Mouse (Mus musculus) olfactory bulb, adult 2 months (tissue): ENCODE measurements around the gene Glrp1. TPM values are rescaled to one million over a fixed set of nuclear protein-coding genes. Genes with fewer than 3 reads are reported as not detected.

ENCODE experiments used
- H3K27ac ChIP-seq: fragments of 200-500 bp; 2 replicates; pipeline ENCODE4 v1.5.1; 2012; ENCODE audit warnings: low read depth, low read length; ENCODE audit not compliant: insufficient read depth
- H3K4me1 ChIP-seq: fragments of 200-500 bp; 2 replicates; pipeline ENCODE4 v1.6.1; 2012; ENCODE audit warnings: low read length; ENCODE audit not compliant: control insufficient read depth, insufficient read depth
- H3K4me3 ChIP-seq: fragments of 200-500 bp; 2 replicates; pipeline ENCODE4 v1.5.1; 2012; ENCODE audit warnings: mild to moderate bottlenecking, low read depth, low read length, moderate library complexity; ENCODE audit not compliant: insufficient read depth
- CTCF ChIP-seq: fragments of 200-500 bp; IDR thresholded peaks from 2 replicates; pipeline ENCODE4 v1.5.1; 2012; ENCODE audit warnings: low read depth, mild to moderate bottlenecking, low read length, moderate library complexity; ENCODE audit not compliant: insufficient read depth
- POLR2A ChIP-seq: fragments of 200-500 bp; IDR thresholded peaks from 2 replicates; pipeline ENCODE4 v1.6.1; 2012; ENCODE audit warnings: mild to moderate bottlenecking, low read depth, low read length, moderate library complexity; ENCODE audit not compliant: insufficient read depth
- WGBS: fragments of 180-500 bp; shearing (Covaris S2); methylation state at CpG from one replicate; pipeline ENCODE4 v1.1.7; 2018; 5-methylcytosine and 5-hydroxymethylcytosine counted together
- polyA plus RNA-seq: library from polyadenylated mRNA; stranded (reverse); fragments of >200 nt; gene quantifications from 2 replicates; pipeline ENCODE4 v1.2.4, GENCODE M21; 2012; ENCODE audit warnings: low replicate concordance; ENCODE audit not compliant: missing spikeins, insufficient read depth, insufficient read length

Gene Glrp1
- polyA plus RNA-seq, 1 experiment = not detected

DNA sequence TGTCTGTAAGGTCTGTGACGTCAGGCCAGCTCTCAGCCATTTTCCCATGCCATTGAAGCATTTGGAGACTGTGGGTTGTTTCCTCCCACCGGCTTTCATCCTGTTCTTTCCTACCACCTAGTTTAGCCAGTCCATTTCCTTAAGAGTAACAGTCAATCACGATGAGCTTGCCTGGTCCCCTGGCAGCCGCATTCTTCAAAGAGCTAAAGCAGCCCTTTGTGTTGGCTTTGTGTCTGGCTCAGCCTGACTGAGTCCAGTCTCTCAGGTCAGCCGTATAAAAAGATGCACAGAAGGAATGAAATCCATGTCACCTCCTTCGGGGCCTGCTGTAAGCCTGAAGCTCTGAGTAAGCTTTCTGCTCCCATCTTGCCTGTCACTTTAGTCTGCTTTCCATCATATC, 37.6 kb downstream of the Glrp1 start:
- Histone ChIP-seq H3K4me3 (no peak overlapping the region), H3K4me1 (no peaks in the 10 kb centered on the region), H3K27ac (no peak overlapping the region)
- TF ChIP-seq CTCF (no peak), POLR2A (no peak)
- WGBS = 65% methylated on average over 6 of the region's 6 CpGs

DNA sequence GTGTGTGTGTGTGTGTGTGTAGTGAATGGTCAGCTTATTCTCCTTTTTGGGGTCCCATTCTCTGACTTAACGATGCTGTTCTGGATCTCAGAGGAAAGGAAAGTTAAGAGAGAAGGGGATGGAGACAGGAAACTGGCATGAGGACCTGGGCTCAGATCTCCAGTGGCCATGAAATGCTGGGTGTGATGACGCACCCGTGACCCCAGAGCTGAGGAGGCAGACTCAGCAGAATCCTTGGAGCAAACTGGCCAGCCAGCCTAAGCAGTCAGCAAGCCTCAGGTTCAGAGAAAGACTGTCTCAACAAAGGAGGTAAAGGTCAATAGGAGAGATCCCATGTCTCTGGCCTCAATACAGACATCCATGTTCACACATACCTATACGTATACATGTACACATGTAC, 40.1 kb downstream of the Glrp1 start:
- Histone ChIP-seq H3K27ac (no peak overlapping the region), H3K4me3 (no peak overlapping the region), H3K4me1 (no peaks in the 10 kb centered on the region)
- TF ChIP-seq CTCF (no peak), POLR2A (no peak)
- WGBS = 97% methylated on average over 4 of the region's 4 CpGs

DNA sequence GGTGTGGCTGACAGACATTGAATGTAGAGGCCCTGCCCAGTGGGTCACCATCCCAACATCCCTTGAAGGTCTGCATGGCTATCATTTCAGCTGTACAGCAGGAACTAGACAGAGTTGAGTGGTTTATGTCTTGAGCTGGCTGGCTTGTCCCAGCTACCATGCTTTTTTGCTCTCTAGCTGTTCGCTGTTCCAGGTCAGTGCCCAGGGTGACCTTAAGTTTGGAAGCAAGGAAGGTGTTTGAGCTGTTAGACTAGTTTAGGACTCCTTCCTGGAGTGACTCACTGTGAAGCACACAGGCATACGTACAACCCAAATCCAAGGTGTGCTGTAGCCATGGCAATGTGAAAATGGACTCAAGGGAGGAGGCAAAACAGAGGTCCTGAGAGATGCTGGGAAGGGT, 41.5 kb downstream of the Glrp1 start:
- no peak overlapping the region for H3K4me3 ChIP-seq
- H3K4me1 ChIP-seq = no peaks in the 10 kb centered on the region
- H3K27ac ChIP-seq = no peak overlapping the region
- 99% methylated on average over 2 of the region's 2 CpGs for WGBS
- TF ChIP-seq POLR2A = no peak
- TF ChIP-seq CTCF = no peak

DNA sequence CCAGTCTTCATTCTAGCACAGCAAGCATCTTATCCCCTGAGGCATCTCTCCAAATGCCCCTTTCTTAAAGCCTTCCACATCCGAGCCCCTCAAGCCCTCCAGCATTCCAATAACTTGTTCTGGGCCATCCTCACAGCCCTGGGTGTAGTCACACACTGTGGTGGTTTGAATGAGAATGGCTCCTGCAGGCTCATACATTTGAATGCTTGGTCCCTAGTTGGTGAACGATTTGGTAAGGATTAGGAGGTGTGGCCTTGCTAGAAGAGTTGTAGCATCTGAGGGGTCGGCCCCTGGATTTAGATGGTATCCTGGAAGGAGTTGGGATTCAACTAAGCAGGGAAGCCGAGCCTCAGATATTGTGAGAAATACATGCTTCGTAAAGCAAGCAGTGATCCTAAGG, 42.0 kb downstream of the Glrp1 start:
- no peak for TF ChIP-seq CTCF
- TF ChIP-seq POLR2A = no peak
- Histone ChIP-seq H3K27ac (no peak overlapping the region), H3K4me1 (no peaks in the 10 kb centered on the region), H3K4me3 (no peak overlapping the region)
- 89% methylated on average over 5 of the region's 5 CpGs for WGBS

DNA sequence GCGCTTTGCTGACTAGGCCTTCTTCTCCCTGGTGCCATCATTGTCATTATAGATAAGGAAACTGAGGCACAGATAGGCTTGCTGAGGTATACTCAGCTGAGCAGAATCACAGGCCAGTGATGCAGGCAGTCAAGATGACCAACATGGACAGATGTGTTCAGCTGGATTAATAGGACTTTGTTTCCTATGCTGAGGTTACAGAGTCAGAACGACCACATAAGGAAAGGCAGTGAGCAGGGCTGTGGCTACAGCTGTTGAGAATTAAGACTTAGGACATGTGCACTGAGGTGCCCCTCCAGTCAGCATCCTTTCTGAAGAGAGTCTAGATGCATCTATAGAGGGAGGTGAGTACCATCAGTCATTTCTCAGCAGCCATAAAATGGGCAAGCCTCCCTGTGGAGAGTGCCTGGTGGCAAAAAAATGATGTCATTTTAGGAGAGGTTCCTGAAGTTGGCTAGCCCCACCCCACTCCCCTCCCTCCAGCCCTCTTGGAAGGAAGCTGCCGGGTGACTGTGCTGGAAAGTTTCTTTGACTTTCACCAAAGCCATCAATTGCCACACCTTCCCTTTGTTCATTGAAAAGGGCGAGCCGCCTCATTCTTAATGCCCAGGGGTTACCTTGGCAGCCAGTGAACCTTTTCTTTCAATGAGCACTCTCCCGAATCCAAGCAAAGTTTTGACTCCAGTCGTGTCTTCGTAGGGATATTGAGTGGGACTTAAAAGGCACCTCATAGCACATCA, 43.4 kb downstream of the Glrp1 start:
- WGBS = 85% methylated on average over 8 of the region's 8 CpGs
- H3K4me3 ChIP-seq = no peak overlapping the region
- no peak for TF ChIP-seq CTCF
- TF ChIP-seq POLR2A = no peak
- H3K27ac ChIP-seq = no peak overlapping the region
- no peaks in the 10 kb centered on the region for H3K4me1 ChIP-seq

DNA sequence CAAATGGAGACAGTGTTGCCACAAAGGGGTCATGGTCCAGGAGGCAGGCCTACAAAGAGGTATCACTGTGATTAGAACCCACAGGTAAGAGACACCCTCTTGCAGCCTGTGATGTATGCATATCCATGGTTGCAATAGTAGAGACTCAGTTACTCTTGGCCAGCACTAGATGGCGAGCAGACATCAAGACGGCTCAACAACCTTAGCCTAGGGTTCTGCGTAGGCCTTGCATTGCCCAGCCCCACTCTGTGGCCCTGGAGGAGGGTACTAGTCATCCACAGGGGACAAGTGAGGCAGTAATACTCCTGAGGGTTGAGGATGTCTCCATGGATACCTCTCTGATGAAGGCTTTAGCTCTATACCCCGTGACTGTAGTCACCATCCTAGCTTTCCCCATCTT, 44.1 kb downstream of the Glrp1 start:
- Histone ChIP-seq H3K4me1 (no peaks in the 10 kb centered on the region), H3K4me3 (no peak overlapping the region), H3K27ac (no peak overlapping the region)
- TF ChIP-seq POLR2A = no peak
- TF ChIP-seq CTCF = no peak
- WGBS = 84% methylated on average over 4 of the region's 4 CpGs

DNA sequence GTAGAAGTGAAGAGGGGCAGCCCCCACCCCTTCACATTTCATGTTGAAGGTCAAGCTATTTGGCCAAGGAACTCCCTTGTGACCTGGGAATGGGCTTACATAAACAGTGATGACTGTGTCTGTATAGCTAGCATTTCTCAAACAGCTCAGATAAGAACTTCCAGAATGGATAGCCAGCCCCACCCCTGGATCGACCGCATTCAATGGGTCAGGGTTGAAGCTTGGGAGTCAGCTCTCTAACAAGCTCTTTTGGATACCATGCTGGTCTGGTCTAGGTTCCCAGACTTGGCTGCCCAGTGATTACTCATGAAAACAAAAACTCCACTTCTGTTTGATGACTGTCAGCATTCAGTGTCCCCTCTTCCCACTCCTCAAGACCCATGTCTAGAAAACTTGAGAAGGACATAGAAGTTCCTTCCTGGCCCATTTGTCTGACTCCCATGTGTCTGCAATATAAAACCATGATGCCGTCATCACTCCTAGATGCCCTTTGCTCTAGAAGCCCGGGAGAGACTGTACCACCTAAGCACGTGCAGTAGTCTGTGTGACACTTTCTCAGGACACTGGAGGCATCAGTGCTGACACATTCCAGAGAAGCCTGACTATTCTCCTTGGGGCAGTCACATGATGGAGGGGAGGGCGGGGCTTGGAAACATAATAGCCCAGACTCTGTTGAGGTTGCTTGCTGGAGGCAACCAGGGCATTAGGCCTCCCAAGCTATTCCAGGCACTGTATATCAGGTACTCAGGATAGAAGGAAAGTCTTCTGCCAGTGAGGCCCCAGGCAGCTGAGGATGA, 45.6 kb downstream of the Glrp1 start:
- no peak overlapping the region for H3K4me3 ChIP-seq
- H3K27ac ChIP-seq = no peak overlapping the region
- H3K4me1 ChIP-seq = no peaks in the 10 kb centered on the region
- TF ChIP-seq CTCF (no peak), POLR2A (no peak)
- WGBS = 93% methylated on average over 6 of the region's 6 CpGs

DNA sequence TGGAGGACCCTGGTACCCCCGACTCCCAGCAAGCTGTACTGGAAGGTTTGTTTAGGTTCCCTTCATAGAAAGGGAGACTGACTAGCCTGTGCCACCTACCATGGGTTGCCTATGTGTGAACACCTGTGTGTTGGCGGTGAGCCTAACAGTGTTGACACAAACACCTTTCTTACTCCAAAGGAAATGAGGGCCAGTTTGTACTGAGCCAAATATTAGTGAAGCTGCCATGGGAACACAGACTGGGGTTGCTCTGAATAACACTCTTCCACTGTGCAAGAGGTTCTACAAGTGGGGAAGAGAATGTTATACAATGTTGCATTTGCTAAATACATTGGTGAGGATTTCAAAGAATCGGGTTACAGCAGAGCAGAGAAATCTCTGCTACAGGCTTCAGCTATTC, 46.6 kb downstream of the Glrp1 start:
- Histone ChIP-seq H3K4me3 (no peak overlapping the region), H3K4me1 (no peaks in the 10 kb centered on the region), H3K27ac (no peak overlapping the region)
- TF ChIP-seq POLR2A (no peak), CTCF (no peak)
- WGBS = 79% methylated on average over 3 of the region's 3 CpGs

DNA sequence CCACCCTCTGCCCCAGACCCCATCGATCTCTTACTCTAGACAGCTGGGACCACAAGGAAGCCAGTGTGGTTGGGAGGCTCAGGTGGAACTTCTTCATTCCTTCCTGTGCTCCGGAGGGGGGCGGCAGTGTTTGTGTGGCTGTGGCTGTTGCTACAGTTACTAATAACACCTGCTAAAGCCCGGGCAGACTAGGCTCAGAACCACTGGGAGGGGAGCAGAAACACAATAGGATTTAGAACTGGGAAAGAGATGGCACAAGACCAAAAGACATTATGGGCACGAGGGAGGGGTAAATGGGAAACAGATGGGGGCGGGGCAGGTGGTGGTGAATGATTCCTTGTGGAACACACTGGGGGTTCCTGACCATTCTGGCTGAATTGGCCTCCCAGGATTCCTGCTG, 47.4 kb downstream of the Glrp1 start:
- WGBS = 44% methylated on average over 6 of the region's 6 CpGs
- Histone ChIP-seq H3K27ac (no peak overlapping the region), H3K4me3 (no peak overlapping the region), H3K4me1 (no peaks in the 10 kb centered on the region)
- no peak for TF ChIP-seq POLR2A
- TF ChIP-seq CTCF = no peak

DNA sequence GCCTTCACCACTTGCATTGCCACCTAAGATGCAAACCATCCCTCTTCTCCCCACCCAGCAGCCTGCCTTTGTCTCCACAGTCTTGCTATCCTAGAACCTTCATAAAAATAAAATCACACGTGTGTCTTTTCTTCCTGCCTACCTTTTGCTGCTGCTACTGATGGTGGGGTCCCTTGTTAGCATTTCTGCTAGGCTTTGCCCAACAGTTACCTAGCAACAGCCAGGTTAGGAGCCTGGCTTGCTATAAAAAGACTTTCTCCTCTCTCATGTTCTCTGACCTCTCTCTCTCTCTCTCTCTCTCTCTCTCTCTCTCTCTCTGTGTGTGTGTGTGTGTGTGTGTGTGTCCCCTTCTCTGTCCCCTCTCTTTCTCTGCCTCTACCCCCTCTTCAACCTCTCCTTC, 48.8 kb downstream of the Glrp1 start:
- no peak overlapping the region for H3K4me3 ChIP-seq
- H3K27ac ChIP-seq = no peak overlapping the region
- H3K4me1 ChIP-seq = no peaks in the 10 kb centered on the region
- WGBS = 46% methylated on average over 1 of the region's 1 CpGs
- no peak for TF ChIP-seq POLR2A
- TF ChIP-seq CTCF = no peak
